Mouse (Mus musculus) small intestine, adult 2 months (tissue): ENCODE measurements around the gene Intu.

Source experiments
- CTCF ChIP-seq: fragments of 200-500 bp; IDR thresholded peaks from 2 replicates; pipeline ENCODE4 v1.5.1; 2012; ENCODE audit warnings: low read depth, mild to moderate bottlenecking, control low read depth, inconsistent platforms, low read length, moderate library complexity, mixed read lengths; ENCODE audit not compliant: insufficient replicate concordance, insufficient read length; ENCODE audit errors: extremely low read depth
- POLR2A ChIP-seq: fragments of 200-500 bp; IDR thresholded peaks from 2 replicates; pipeline ENCODE4 v1.6.1; 2012; ENCODE audit warnings: low read depth, mild to moderate bottlenecking, control low read depth, inconsistent platforms, low read length, moderate library complexity

- TF ChIP-seq CTCF (no peak), POLR2A (no peak)
These were observed 214.8 kb downstream of the Intu start for GRCm38 (mm10) chr3:40745661-40746547.
